Mouse (Mus musculus) liver, adult 2 months (tissue): ENCODE measurements at regions not wholly inside any gene's neighbourhood (a gene's known extent, or its start where the extent isn't known, plus 50 kb on each side); places are given as distances from the start of the nearest gene placed in this dataset.

ENCODE experiments used
- CTCF ChIP-seq: fragments of 200-500 bp; IDR thresholded peaks from 2 replicates; pipeline ENCODE4 v1.5.1; 2011; ENCODE audit warnings: low read depth, low read length, control low read depth
- POLR2A ChIP-seq: fragments of 200-500 bp; IDR thresholded peaks from 2 replicates; pipeline ENCODE4 v1.6.1; 2011; ENCODE audit warnings: low read length, control low read depth; ENCODE audit not compliant: insufficient read depth; ENCODE audit errors: extremely low read depth

- no peak for TF ChIP-seq POLR2A
- TF ChIP-seq CTCF, result no peak
These were observed 1085.0 kb downstream of the Car8 start for GRCm38 (mm10) chr4:7153835-7154234.
